Mouse (Mus musculus) forebrain, embryonic 10.5 days (tissue): ENCODE data around the gene Rbfox3. TPM values are rescaled to one million over a fixed set of nuclear protein-coding genes. Genes with fewer than 3 reads are reported as not detected.

ENCODE experiments used
- DNase-seq: peaks from one replicate; pipeline ENCODE4 v3.0.0-alpha.2; 2017; ENCODE audit warnings: low spot score; ENCODE audit errors: extremely low spot score
- H3K27ac ChIP-seq: fragments of 300-500 bp; sonication (generic); 2 replicates; pipeline ENCODE4 v1.5.1; 2016; ENCODE audit warnings: mild to moderate bottlenecking
- H3K27me3 ChIP-seq: fragments of 300-500 bp; sonication (generic); 2 replicates; pipeline ENCODE4 v1.6.1; 2016; ENCODE audit warnings: mild to moderate bottlenecking; ENCODE audit not compliant: poor library complexity, severe bottlenecking
- H3K36me3 ChIP-seq: fragments of 300-500 bp; sonication (generic); replicated peaks from 2 replicates; pipeline ENCODE4 v1.6.1; 2016; ENCODE audit warnings: mild to moderate bottlenecking, moderate library complexity
- H3K4me1 ChIP-seq: fragments of 300-500 bp; sonication (generic); 2 replicates; pipeline ENCODE4 v1.6.1; 2016
- H3K4me3 ChIP-seq: fragments of 300-500 bp; sonication (generic); 2 replicates; pipeline ENCODE4 v1.5.1; 2016; ENCODE audit warnings: mild to moderate bottlenecking, moderate library complexity
- H3K9me3 ChIP-seq: fragments of 300-500 bp; sonication (generic); 2 replicates; pipeline ENCODE4 v1.6.1; 2016; ENCODE audit warnings: mild to moderate bottlenecking, moderate library complexity
- WGBS: fragments of 180-500 bp; shearing (Covaris S2); methylation state at CpG from one replicate; pipeline ENCODE4 v1.1.7; 2016; 5-methylcytosine and 5-hydroxymethylcytosine counted together
- polyA plus RNA-seq: library from polyadenylated mRNA; unstranded; fragments of >200 nt; fragmentation: Nextera tagmentation; extraction: Ambion mirVana; gene quantifications from 2 replicates; pipeline ENCODE4 v1.2.1, GENCODE M21; 2016

The Rbfox3 gene
- polyA plus RNA-seq, 1 experiment from 2014 or later = 2.6 TPM

GRCm38 (mm10) chr11:118898643-118899042 lies 12.8 kb downstream of the Rbfox3 start:
- H3K27ac ChIP-seq = no peak overlapping the region

GRCm38 (mm10) chr11:118898156-118898555 lies 13.2 kb downstream of the Rbfox3 start:
- DNase-seq = no peak
- H3K27me3 ChIP-seq = peaks cover 42% of the 10 kb centered on the region
- no peak overlapping the region for H3K4me3 ChIP-seq
- H3K9me3 ChIP-seq = no peaks in the 10 kb centered on the region
- 63% methylated on average over 10 of the region's 10 CpGs for WGBS
- H3K4me1 ChIP-seq = peaks cover 53% of the 10 kb centered on the region
- H3K27ac ChIP-seq = peak overlapping the region; percentile 78; the same call in 1 of the 2 replicates
- H3K36me3 ChIP-seq = no peaks in the 10 kb centered on the region

More at GRCm38 (mm10) chr11:118898643-118899042, 12.8 kb downstream of the Rbfox3 start:
- Histone ChIP-seq H3K9me3 (no peaks in the 10 kb centered on the region), H3K4me3 (no peak overlapping the region), H3K27me3 (peaks cover 45% of the 10 kb centered on the region), H3K36me3 (no peaks in the 10 kb centered on the region), H3K4me1 (peaks cover 53% of the 10 kb centered on the region)
- DNase-seq = no peak
- WGBS = 71% methylated on average over 11 of the region's 11 CpGs

- H3K36me3 ChIP-seq = no peaks in the 10 kb centered on the region
- 49% methylated on average over 21 of the region's 21 CpGs for WGBS
- no peak for DNase-seq
- H3K27ac ChIP-seq = peak overlapping the region; percentile 78
- H3K9me3 ChIP-seq = no peaks in the 10 kb centered on the region
- H3K27me3 ChIP-seq = peaks cover 40% of the 10 kb centered on the region
- H3K4me1 ChIP-seq = peaks cover 53% of the 10 kb centered on the region
- no peak overlapping the region for H3K4me3 ChIP-seq
Observed at GRCm38 (mm10) chr11:118897114-118897841, 14.1 kb downstream of the Rbfox3 start.

- Histone ChIP-seq H3K27me3 (peaks cover 44% of the 10 kb centered on the region), H3K9me3 (no peaks in the 10 kb centered on the region), H3K36me3 (no peaks in the 10 kb centered on the region), H3K27ac (peak overlapping the region; percentile 78; the same call in 1 of the 2 replicates), H3K4me3 (no peak overlapping the region), H3K4me1 (peaks cover 60% of the 10 kb centered on the region)
- DNase-seq = no peak
- 48% methylated on average over 16 of the region's 16 CpGs for WGBS
Observed at GRCm38 (mm10) chr11:118896032-118896675, 15.2 kb downstream of the Rbfox3 start.

GRCm38 (mm10) chr11:118894835-118895234 lies 16.6 kb downstream of the Rbfox3 start:
- WGBS = 86% methylated on average over 5 of the region's 5 CpGs
- no peak overlapping the region for H3K27ac ChIP-seq
- H3K4me1 ChIP-seq = peaks cover 59% of the 10 kb centered on the region
- DNase-seq = no peak
- no peaks in the 10 kb centered on the region for H3K36me3 ChIP-seq
- no peaks in the 10 kb centered on the region for H3K9me3 ChIP-seq
- no peak overlapping the region for H3K4me3 ChIP-seq
- peaks cover 42% of the 10 kb centered on the region for H3K27me3 ChIP-seq

- H3K9me3 ChIP-seq = no peaks in the 10 kb centered on the region
- H3K27me3 ChIP-seq = peaks cover 41% of the 10 kb centered on the region
- H3K36me3 ChIP-seq = no peaks in the 10 kb centered on the region
- no peak for DNase-seq
- 88% methylated on average over 4 of the region's 4 CpGs for WGBS
- no peak overlapping the region for H3K4me3 ChIP-seq
- H3K4me1 ChIP-seq = peaks cover 57% of the 10 kb centered on the region
- no peak overlapping the region for H3K27ac ChIP-seq
Observed at GRCm38 (mm10) chr11:118894196-118894595, 17.2 kb downstream of the Rbfox3 start.

- Histone ChIP-seq H3K36me3 (no peaks in the 10 kb centered on the region), H3K27me3 (peaks cover 27% of the 10 kb centered on the region; the same call in 1 of the 2 replicates), H3K9me3 (no peaks in the 10 kb centered on the region), H3K27ac (no peak overlapping the region), H3K4me1 (peaks cover 47% of the 10 kb centered on the region), H3K4me3 (no peak overlapping the region)
- 93% methylated on average over 5 of the region's 5 CpGs for WGBS
- DNase-seq = no peak
Observed at GRCm38 (mm10) chr11:118892876-118893275, 18.5 kb downstream of the Rbfox3 start.

GRCm38 (mm10) chr11:118891516-118891915 lies 19.9 kb downstream of the Rbfox3 start:
- no peaks in the 10 kb centered on the region for H3K36me3 ChIP-seq
- H3K9me3 ChIP-seq = no peaks in the 10 kb centered on the region
- H3K4me3 ChIP-seq = no peak overlapping the region
- H3K27ac ChIP-seq = 0 out of 2 replicates have a peak overlapping the region, but pooled peaks have one; percentile 11
- H3K27me3 ChIP-seq = peaks cover 26% of the 10 kb centered on the region; the same call in 1 of the 2 replicates
- 92% methylated on average over 15 of the region's 15 CpGs for WGBS
- H3K4me1 ChIP-seq = peaks cover 34% of the 10 kb centered on the region
- no peak for DNase-seq

- H3K27ac ChIP-seq = peak overlapping the region; percentile 54; the same call in 1 of the 2 replicates
- no peaks in the 10 kb centered on the region for H3K36me3 ChIP-seq
- DNase-seq = no peak
- H3K9me3 ChIP-seq = no peaks in the 10 kb centered on the region
- H3K4me1 ChIP-seq = peaks cover 28% of the 10 kb centered on the region
- WGBS = 72% methylated on average over 16 of the region's 16 CpGs
- no peak overlapping the region for H3K4me3 ChIP-seq
- peaks cover 26% of the 10 kb centered on the region; the same call in 1 of the 2 replicates for H3K27me3 ChIP-seq
Observed at GRCm38 (mm10) chr11:118890992-118891398, 20.4 kb downstream of the Rbfox3 start.

- Histone ChIP-seq H3K9me3 (no peaks in the 10 kb centered on the region), H3K4me1 (peaks cover 23% of the 10 kb centered on the region), H3K27me3 (peaks cover 26% of the 10 kb centered on the region; the same call in 1 of the 2 replicates), H3K27ac (peak overlapping the region; percentile 54; the same call in 1 of the 2 replicates), H3K4me3 (no peak overlapping the region), H3K36me3 (no peaks in the 10 kb centered on the region)
- no peak for DNase-seq
- WGBS = 65% methylated on average over 5 of the region's 5 CpGs
Observed at GRCm38 (mm10) chr11:118890474-118890873, 20.9 kb downstream of the Rbfox3 start.

- Histone ChIP-seq H3K4me1 (peaks cover 17% of the 10 kb centered on the region), H3K27ac (no peak overlapping the region), H3K4me3 (no peak overlapping the region), H3K27me3 (peaks cover 26% of the 10 kb centered on the region; the same call in 1 of the 2 replicates), H3K9me3 (no peaks in the 10 kb centered on the region), H3K36me3 (no peaks in the 10 kb centered on the region)
- DNase-seq = no peak
- 83% methylated on average over 4 of the region's 4 CpGs for WGBS
Observed at GRCm38 (mm10) chr11:118889500-118889899, 21.9 kb downstream of the Rbfox3 start.

GRCm38 (mm10) chr11:118888426-118888825 lies 23.0 kb downstream of the Rbfox3 start:
- Histone ChIP-seq H3K27me3 (peaks cover 32% of the 10 kb centered on the region; the same call in 1 of the 2 replicates), H3K27ac (no peak overlapping the region), H3K4me1 (peaks cover 17% of the 10 kb centered on the region), H3K9me3 (no peaks in the 10 kb centered on the region), H3K4me3 (no peak overlapping the region), H3K36me3 (no peaks in the 10 kb centered on the region)
- WGBS = 74% methylated on average over 8 of the region's 8 CpGs
- no peak for DNase-seq

- H3K4me1 ChIP-seq = peaks cover 22% of the 10 kb centered on the region
- no peaks in the 10 kb centered on the region for H3K9me3 ChIP-seq
- peaks cover 44% of the 10 kb centered on the region for H3K27me3 ChIP-seq
- no peak overlapping the region for H3K27ac ChIP-seq
- no peaks in the 10 kb centered on the region for H3K36me3 ChIP-seq
- H3K4me3 ChIP-seq = no peak overlapping the region
- no peak for DNase-seq
Observed at GRCm38 (mm10) chr11:118887206-118887605, 24.2 kb downstream of the Rbfox3 start.
